Mouse (Mus musculus) hindbrain, postnatal 0 days (tissue): Measurements from ENCODE around the gene Asb2. TPM values are rescaled to one million over a fixed set of nuclear protein-coding genes. Genes with fewer than 3 reads are reported as not detected.

ENCODE experiments used
- ATAC-seq: fragments of 200-750 bp; cut with Nextera tagmentation; 2 replicates; pipeline ENCODE4 v1.8.0; 2017; ENCODE audit warnings: mild to moderate bottlenecking, moderate TSS enrichment, moderate library complexity
- DNase-seq: peaks from one replicate; pipeline ENCODE4 v3.0.0-alpha.2; 2015; ENCODE audit warnings: low spot score
- H3K27ac ChIP-seq: fragments of 300-500 bp; sonication (generic); 2 replicates; pipeline ENCODE4 v1.5.1; 2014; ENCODE audit warnings: mild to moderate bottlenecking
- H3K27me3 ChIP-seq: fragments of 300-500 bp; sonication (generic); 2 replicates; pipeline ENCODE4 v1.6.1; 2014; ENCODE audit warnings: low read length, mixed read lengths; ENCODE audit not compliant: insufficient read depth
- H3K36me3 ChIP-seq: fragments of 300-500 bp; sonication (generic); 2 replicates; pipeline ENCODE4 v1.6.1; 2014; ENCODE audit warnings: low read length, mixed read lengths; ENCODE audit not compliant: insufficient read depth
- H3K4me1 ChIP-seq: fragments of 300-500 bp; sonication (generic); 2 replicates; pipeline ENCODE4 v1.6.1; 2014; ENCODE audit warnings: antibody characterized with exemption, low read length, mixed read lengths; ENCODE audit not compliant: insufficient read depth
- H3K4me2 ChIP-seq: fragments of 300-500 bp; sonication (generic); 2 replicates; pipeline ENCODE4 v1.6.1; 2014; ENCODE audit warnings: low read depth, mild to moderate bottlenecking, low read length, moderate library complexity, mixed read lengths
- H3K4me3 ChIP-seq: fragments of 300-500 bp; sonication (generic); 2 replicates; pipeline ENCODE4 v1.5.1; 2014; ENCODE audit warnings: low read length
- H3K9ac ChIP-seq: fragments of 300-500 bp; sonication (generic); replicated peaks from 2 replicates; pipeline ENCODE4 v1.6.1; 2014; ENCODE audit warnings: mild to moderate bottlenecking, low read length, moderate library complexity, mixed read lengths
- H3K9me3 ChIP-seq: fragments of 300-500 bp; sonication (generic); 2 replicates; pipeline ENCODE4 v1.6.1; 2016; ENCODE audit warnings: low read length, mixed read lengths
- CTCF ChIP-seq: IDR thresholded peaks from 2 replicates; pipeline ENCODE4 v1.5.1; 2016; ENCODE audit warnings: antibody characterized with exemption, control low read depth, low read depth
- WGBS: fragments of 180-500 bp; shearing (Covaris S2); extraction: QIAGEN DNeasy Blood & Tissue Kit; methylation state at CpG from one replicate; pipeline ENCODE4 v1.1.7; 2014; 5-methylcytosine and 5-hydroxymethylcytosine counted together
- polyA plus RNA-seq: library from polyadenylated mRNA; unstranded; fragments of >200 nt; fragmentation: Nextera tagmentation; extraction: Ambion mirVana; gene quantifications from 2 replicates; pipeline ENCODE4 v1.2.1, GENCODE M21; 2015
- total RNA-seq: library from RNA; depleted of rRNA; stranded (reverse); fragments of >200 nt; gene quantifications from 2 replicates; pipeline ENCODE4 v1.2.3, GENCODE M21; 2014; rRNA removed

Gene Asb2
- total and polyA plus RNA-seq, 2 experiments from 2014 or later: 1.6 to 3.2 TPM

DNA sequence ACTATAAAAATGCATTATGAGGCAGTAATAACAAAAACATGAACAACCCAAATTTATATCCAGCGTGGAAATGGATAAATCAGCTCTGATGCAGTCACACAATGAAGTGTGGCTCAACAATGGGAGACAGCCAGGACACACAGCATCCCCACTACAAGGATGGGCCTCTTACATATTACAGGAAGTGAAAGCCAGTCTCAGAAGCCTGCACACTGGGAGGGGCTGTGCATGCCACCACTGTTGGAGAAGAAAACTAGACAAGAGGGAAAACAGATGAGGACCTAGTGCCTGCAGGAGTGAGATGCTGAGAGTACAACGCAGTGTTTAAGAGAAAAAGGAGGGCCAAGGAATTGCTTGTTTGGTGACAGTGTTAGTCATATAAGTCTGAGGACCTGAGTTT, 82.1 kb downstream of the Asb2 start:
- Histone ChIP-seq H3K27me3 (no peaks in the 10 kb centered on the region), H3K36me3 (no peaks in the 10 kb centered on the region), H3K9me3 (no peaks in the 10 kb centered on the region), H3K4me2 (no peak overlapping the region), H3K4me3 (no peak overlapping the region), H3K27ac (no peak overlapping the region), H3K4me1 (no peaks in the 10 kb centered on the region), H3K9ac (no peak overlapping the region)
- DNase-seq (no peak), ATAC-seq (no peak)
- WGBS: 87% methylated on average over 2 of the region's 2 CpGs
- TF ChIP-seq CTCF: no peak

DNA sequence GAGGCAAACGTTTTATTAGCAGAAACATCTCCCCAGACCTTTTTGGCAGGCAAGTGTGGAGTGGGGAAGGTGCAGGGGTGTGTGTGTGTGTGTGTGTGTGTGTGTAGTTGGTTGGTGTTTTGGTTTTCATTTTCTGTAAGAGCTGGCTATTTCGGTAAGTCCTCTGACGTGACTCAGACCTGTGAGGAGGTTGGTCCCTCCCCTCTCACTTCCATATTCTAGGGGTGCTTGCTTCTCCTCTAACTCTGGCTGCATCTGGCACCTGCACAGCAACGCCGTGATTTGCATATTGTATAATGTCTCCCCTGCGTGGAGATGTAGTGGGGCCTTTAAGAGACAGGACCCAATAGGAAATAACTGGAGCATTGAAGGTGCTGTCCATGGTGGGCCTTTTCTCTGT, 82.8 kb downstream of the Asb2 start:
- WGBS: 67% methylated on average over 6 of the region's 6 CpGs
- no peaks in the 10 kb centered on the region for H3K27me3 ChIP-seq
- H3K4me1 ChIP-seq: no peaks in the 10 kb centered on the region
- H3K36me3 ChIP-seq: no peaks in the 10 kb centered on the region
- no peak overlapping the region for H3K4me2 ChIP-seq
- H3K27ac ChIP-seq: no peak overlapping the region
- no peak overlapping the region for H3K9ac ChIP-seq
- H3K4me3 ChIP-seq: no peak overlapping the region
- no peak for ATAC-seq
- H3K9me3 ChIP-seq: no peaks in the 10 kb centered on the region
- DNase-seq: no peak
- TF ChIP-seq CTCF: no peak

DNA sequence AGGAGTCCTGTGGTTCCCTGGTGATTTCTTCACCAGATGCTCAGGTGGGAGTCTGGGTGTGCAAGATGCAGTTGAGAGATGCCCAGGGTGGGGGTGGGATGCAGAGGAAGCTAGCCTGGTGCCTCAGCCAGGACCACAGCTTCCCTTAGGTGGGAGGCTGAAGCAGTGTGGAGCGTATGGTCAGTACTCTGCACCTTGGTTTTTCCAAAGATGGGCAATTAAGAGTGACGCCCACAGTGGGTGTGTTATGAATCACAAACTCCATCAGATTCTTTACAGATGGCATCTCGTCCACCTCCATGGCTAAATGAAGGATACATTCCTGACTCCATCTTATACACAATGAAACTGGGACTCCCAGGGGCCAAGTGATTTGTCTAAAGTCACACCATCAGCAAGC, 83.6 kb downstream of the Asb2 start:
- H3K4me3 ChIP-seq: no peak overlapping the region
- H3K27me3 ChIP-seq: no peaks in the 10 kb centered on the region
- no peaks in the 10 kb centered on the region for H3K4me1 ChIP-seq
- 90% methylated on average over 3 of the region's 3 CpGs for WGBS
- H3K9me3 ChIP-seq: no peaks in the 10 kb centered on the region
- ATAC-seq: no peak
- H3K27ac ChIP-seq: no peak overlapping the region
- no peak overlapping the region for H3K4me2 ChIP-seq
- H3K9ac ChIP-seq: no peak overlapping the region
- no peak for DNase-seq
- H3K36me3 ChIP-seq: no peaks in the 10 kb centered on the region
- no peak for TF ChIP-seq CTCF

Other genes with a start within 250 kb of the Asb2 start
- 1.3 and 3.6 TPM in 2 replicates for gene Prima1, start 113.9 kb downstream of the Asb2 start, total RNA-seq
- 0.87 and 0.93 TPM in 2 replicates for gene Prima1, start 113.9 kb downstream of the Asb2 start, polyA plus RNA-seq
- gene Fam181a, start 45.0 kb downstream of the Asb2 start, total RNA-seq: 14.6 and 18.5 TPM in 2 replicates
- 8.1 and 9.2 TPM in 2 replicates for gene Fam181a, start 45.0 kb downstream of the Asb2 start, polyA plus RNA-seq
- 21.0 and 27.6 TPM in 2 replicates for gene Otub2, start 32.7 kb upstream of the Asb2 start, total RNA-seq
- gene Otub2, start 32.7 kb upstream of the Asb2 start, polyA plus RNA-seq: 17.3 and 18.5 TPM in 2 replicates
- 4.2 and 6.5 TPM in 2 replicates for gene 9330161L09Rik, start 51.8 kb upstream of the Asb2 start, total RNA-seq
- gene 9330161L09Rik, start 51.8 kb upstream of the Asb2 start, polyA plus RNA-seq: 0.91 and 1.1 TPM in 2 replicates
- gene Ddx24, start 69.8 kb upstream of the Asb2 start, total RNA-seq: 129 and 148 TPM in 2 replicates
- 213 and 220 TPM in 2 replicates for gene Ddx24, start 69.8 kb upstream of the Asb2 start, polyA plus RNA-seq
- 18.4 and 28.6 TPM in 2 replicates for gene Ifi27, start 78.2 kb upstream of the Asb2 start, total RNA-seq
- gene Ifi27, start 78.2 kb upstream of the Asb2 start, polyA plus RNA-seq: 26.7 and 29.2 TPM in 2 replicates
- 3.2 TPM in 1 of 2 replicates, not detected in the other for gene Ifi27l2a, start 87.7 kb upstream of the Asb2 start, total RNA-seq
- gene Ifi27l2a, start 87.7 kb upstream of the Asb2 start, polyA plus RNA-seq: 13.1 and 13.5 TPM in 2 replicates
- not detected in 2 replicates for gene Ifi27l2b, start 101.2 kb upstream of the Asb2 start, total RNA-seq
- not detected in 2 replicates for gene Ifi27l2b, start 101.2 kb upstream of the Asb2 start, polyA plus RNA-seq
- gene Ppp4r4, start 176.3 kb upstream of the Asb2 start, total RNA-seq: 6.6 and 6.7 TPM in 2 replicates
- gene Ppp4r4, start 176.3 kb upstream of the Asb2 start, polyA plus RNA-seq: 3.0 and 3.6 TPM in 2 replicates